Mouse (Mus musculus) hindbrain, embryonic 12.5 days (tissue): ENCODE measurements around the gene Acvr2b. TPM values are rescaled to one million over a fixed set of nuclear protein-coding genes. Genes with fewer than 3 reads are reported as not detected.

Experiments
- ATAC-seq: fragments of 200-750 bp; cut with Nextera tagmentation; 2 replicates; pipeline ENCODE4 v1.8.0; 2017; ENCODE audit warnings: moderate TSS enrichment; ENCODE audit not compliant: low FRiP score
- H3K27ac ChIP-seq: fragments of 300-500 bp; sonication (generic); 2 replicates; pipeline ENCODE4 v1.5.1; 2016; ENCODE audit warnings: mild to moderate bottlenecking
- H3K27me3 ChIP-seq: fragments of 300-500 bp; sonication (generic); 2 replicates; pipeline ENCODE4 v1.6.1; 2016; ENCODE audit warnings: mild to moderate bottlenecking
- H3K36me3 ChIP-seq: fragments of 300-500 bp; sonication (generic); 2 replicates; pipeline ENCODE4 v1.6.1; 2016; ENCODE audit warnings: mild to moderate bottlenecking
- H3K4me1 ChIP-seq: fragments of 300-500 bp; sonication (generic); 2 replicates; pipeline ENCODE4 v1.6.1; 2016
- H3K4me2 ChIP-seq: fragments of 300-500 bp; sonication (generic); replicated peaks from 2 replicates; pipeline ENCODE4 v1.6.1; 2016; ENCODE audit warnings: mild to moderate bottlenecking
- H3K4me3 ChIP-seq: fragments of 300-500 bp; sonication (generic); 2 replicates; pipeline ENCODE4 v1.5.1; 2016; ENCODE audit warnings: mild to moderate bottlenecking
- H3K9ac ChIP-seq: fragments of 300-500 bp; sonication (generic); 2 replicates; pipeline ENCODE4 v1.6.1; 2016; ENCODE audit warnings: mild to moderate bottlenecking, moderate library complexity
- H3K9me3 ChIP-seq: fragments of 300-500 bp; sonication (generic); replicated peaks from 2 replicates; pipeline ENCODE4 v1.6.1; 2016; ENCODE audit warnings: mild to moderate bottlenecking
- WGBS: fragments of 180-500 bp; shearing (Covaris S2); methylation state at CpG from one replicate; pipeline ENCODE4 v1.1.7; 2016; 5-methylcytosine and 5-hydroxymethylcytosine counted together
- polyA plus RNA-seq: library from polyadenylated mRNA; unstranded; fragments of >200 nt; fragmentation: Nextera tagmentation; extraction: Ambion mirVana; gene quantifications from 2 replicates; pipeline ENCODE4 v1.2.1, GENCODE M21; 2016

Acvr2b gene
- polyA plus RNA-seq, 1 experiment from 2014 or later, result 97.4 TPM

DNA sequence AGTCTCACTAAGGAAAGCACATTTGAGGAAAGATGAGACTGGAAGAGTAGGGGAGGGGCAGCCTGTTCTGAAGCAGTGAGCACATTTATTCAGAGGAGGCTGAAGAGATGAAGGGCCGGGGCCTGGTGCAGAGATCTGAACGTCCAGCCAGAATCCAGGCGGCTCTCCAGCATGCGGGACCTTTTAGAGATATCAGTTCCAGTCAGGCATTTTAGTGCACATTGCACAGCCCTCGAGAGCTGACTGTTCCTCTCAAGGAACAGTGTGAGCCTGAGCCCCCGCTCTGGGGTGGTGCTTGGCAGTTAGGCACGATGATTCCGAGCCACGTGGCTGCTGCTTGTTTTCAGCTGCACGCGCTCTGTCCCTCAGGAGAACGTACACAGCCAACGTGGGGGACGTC, 55.2 kb downstream of the Acvr2b start:
- ATAC-seq, result no peak
- Histone ChIP-seq H3K9ac (no peak overlapping the region), H3K9me3 (no peaks in the 10 kb centered on the region), H3K36me3 (peaks cover 41% of the 10 kb centered on the region), H3K4me1 (no peaks in the 10 kb centered on the region), H3K27ac (no peak overlapping the region), H3K4me3 (no peak overlapping the region), H3K27me3 (no peaks in the 10 kb centered on the region), H3K4me2 (no peak overlapping the region)
- 87% methylated on average over 14 of the region's 14 CpGs for WGBS

DNA sequence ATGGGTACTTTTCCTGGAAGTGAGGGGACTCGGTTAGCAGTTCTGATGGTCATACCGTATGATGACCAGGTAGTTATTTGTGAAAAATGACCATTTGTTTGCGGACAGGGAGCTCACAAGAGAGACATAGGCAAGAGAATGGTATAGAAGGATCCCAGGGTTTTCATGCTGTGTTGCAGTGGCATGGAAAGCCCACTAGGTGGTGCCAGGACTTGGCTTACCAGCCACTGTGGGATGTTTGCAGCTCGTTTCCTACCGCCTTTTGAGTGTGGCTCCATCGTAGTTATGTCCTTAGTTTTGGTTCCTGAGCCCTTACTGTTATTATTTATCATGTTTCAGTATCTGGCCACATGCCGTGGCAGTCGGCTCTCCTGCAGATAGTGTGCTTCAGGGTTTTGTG, 58.5 kb downstream of the Acvr2b start:
- Histone ChIP-seq H3K4me1 (no peaks in the 10 kb centered on the region), H3K9me3 (no peaks in the 10 kb centered on the region), H3K27ac (no peak overlapping the region), H3K4me3 (no peak overlapping the region), H3K4me2 (no peak overlapping the region), H3K36me3 (peaks cover 56% of the 10 kb centered on the region), H3K9ac (no peak overlapping the region), H3K27me3 (no peaks in the 10 kb centered on the region)
- 0 out of 2 replicates have a peak, but pooled peaks have one; percentile 38 for ATAC-seq
- 54% methylated on average over 8 of the region's 8 CpGs for WGBS

DNA sequence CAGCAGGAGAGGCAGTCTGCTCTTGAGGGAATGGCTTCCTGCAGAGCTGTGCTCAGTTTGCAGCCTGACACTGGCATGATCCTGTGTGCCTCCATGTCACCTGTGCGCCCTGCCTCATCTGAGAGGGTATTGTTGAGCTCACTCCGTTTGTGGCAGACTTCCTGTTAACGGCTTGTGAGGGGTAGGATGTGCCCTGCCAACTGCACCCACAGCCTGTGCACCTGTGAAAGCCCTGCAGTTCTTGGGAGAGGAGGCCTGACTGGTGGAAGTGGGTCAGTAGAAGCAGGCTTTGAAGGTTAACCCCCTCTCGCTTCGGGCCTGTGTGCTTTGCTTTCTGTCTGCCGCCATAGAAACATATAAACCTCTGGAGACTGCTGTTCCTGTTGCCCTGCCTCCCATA, 63.1 kb downstream of the Acvr2b start:
- H3K4me3 ChIP-seq, result no peak overlapping the region
- H3K27me3 ChIP-seq, result no peaks in the 10 kb centered on the region
- H3K27ac ChIP-seq, result no peak overlapping the region
- ATAC-seq, result no peak
- no peaks in the 10 kb centered on the region for H3K4me1 ChIP-seq
- H3K4me2 ChIP-seq, result no peak overlapping the region
- no peaks in the 10 kb centered on the region for H3K9me3 ChIP-seq
- 0 out of 2 replicates have a peak overlapping the region, but pooled peaks have one; percentile 8 for H3K9ac ChIP-seq
- 82% methylated on average over 6 of the region's 6 CpGs for WGBS
- peaks cover 64% of the 10 kb centered on the region for H3K36me3 ChIP-seq

DNA sequence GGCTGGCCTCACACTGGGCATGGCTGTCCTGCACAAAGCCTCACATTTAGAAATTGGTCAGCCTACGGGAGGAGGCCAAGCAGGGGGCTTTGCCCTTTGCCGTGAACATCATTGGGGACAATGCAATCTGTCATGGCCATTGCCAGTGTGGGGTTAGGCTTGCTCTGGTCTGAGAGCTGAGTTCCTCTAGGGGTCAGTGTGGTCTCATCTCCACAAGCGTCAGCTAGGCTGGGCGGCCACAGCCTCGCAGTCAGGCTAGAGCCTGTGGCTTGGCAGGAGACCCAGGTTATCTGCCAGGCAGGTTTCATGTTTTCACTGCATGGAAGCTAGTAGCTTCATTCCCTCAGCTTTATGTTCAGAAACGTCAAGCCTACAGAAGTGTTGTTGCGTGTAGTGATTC, 63.7 kb downstream of the Acvr2b start:
- H3K4me2 ChIP-seq, result no peak overlapping the region
- WGBS, result 59% methylated on average over 7 of the region's 7 CpGs
- H3K9me3 ChIP-seq, result no peaks in the 10 kb centered on the region
- no peaks in the 10 kb centered on the region for H3K27me3 ChIP-seq
- H3K27ac ChIP-seq, result no peak overlapping the region
- H3K9ac ChIP-seq, result no peak overlapping the region
- peaks cover 64% of the 10 kb centered on the region for H3K36me3 ChIP-seq
- H3K4me1 ChIP-seq, result no peaks in the 10 kb centered on the region
- no peak overlapping the region for H3K4me3 ChIP-seq
- peak; percentile 63; the same call in 1 of the 2 replicates for ATAC-seq

DNA sequence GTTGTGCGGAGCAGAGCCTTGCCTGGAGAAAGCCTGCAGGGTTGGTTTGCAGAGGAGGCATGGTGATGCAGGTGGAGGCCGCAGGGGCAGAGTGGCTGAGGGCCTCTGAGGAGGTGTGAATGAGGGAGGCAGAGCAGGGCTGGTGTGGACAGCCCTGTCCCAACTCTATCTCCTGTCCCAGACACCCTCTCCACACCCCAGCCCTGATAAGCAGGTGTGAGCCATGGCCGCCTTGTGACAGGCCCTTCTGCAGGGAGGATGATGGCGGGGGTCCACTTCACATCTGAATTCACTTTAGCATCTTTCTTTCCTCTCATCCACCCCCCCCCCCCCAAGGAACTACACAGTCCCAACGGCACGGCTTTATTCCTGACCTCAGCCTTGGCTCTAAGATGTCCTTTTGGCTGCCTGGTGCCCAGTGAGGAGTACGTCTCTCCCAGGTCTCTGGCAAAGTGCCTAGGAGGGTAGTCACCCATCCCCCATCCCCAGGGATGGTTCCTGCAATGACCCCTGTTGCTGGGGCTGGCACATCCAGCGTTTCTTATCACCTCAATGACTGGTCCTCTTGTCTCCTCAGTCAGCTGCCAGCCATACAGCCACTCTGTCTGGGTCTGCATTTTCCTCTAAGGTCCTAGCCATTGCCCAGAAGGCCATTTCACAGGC, 67.9 kb downstream of the Acvr2b start:
- H3K27ac ChIP-seq, result no peak overlapping the region
- peaks cover 37% of the 10 kb centered on the region for H3K36me3 ChIP-seq
- H3K4me1 ChIP-seq, result peaks cover 2% of the 10 kb centered on the region
- WGBS, result 78% methylated on average over 8 of the region's 8 CpGs
- H3K4me2 ChIP-seq, result no peak overlapping the region
- no peaks in the 10 kb centered on the region for H3K9me3 ChIP-seq
- no peak overlapping the region for H3K9ac ChIP-seq
- H3K27me3 ChIP-seq, result no peaks in the 10 kb centered on the region
- no peak overlapping the region for H3K4me3 ChIP-seq
- ATAC-seq, result no peak

DNA sequence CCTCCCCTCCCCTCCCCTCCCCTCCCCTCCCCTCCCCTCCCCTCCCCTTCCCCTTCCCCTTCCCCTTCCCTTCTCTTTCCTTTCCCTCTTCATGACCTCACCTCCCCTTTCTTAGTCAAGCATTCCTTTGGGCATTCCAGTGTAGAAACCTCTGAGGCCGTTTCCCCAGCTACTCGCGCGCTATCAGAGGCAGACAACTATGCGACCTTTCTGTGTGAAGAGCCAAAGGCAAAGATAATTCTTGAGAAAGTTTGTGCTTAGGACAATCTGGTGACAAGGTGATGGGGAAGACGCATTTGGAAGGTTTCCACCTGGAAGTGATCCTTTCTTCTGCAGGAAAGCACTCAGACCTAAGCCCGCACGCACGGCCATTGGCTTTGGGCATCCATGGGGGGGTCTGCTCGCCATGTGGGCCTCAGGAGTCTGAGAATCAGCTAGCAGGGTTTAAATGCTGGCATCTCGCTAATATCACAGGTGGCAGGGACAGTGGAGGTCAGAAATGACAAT, 70.5 kb downstream of the Acvr2b start:
- H3K9ac ChIP-seq, result no peak overlapping the region
- peaks cover 3% of the 10 kb centered on the region for H3K4me1 ChIP-seq
- no peaks in the 10 kb centered on the region for H3K9me3 ChIP-seq
- H3K27me3 ChIP-seq, result no peaks in the 10 kb centered on the region
- no peak overlapping the region for H3K27ac ChIP-seq
- no peak overlapping the region for H3K4me3 ChIP-seq
- no peak for ATAC-seq
- WGBS, result 75% methylated on average over 11 of the region's 11 CpGs
- H3K4me2 ChIP-seq, result no peak overlapping the region
- H3K36me3 ChIP-seq, result peaks cover 15% of the 10 kb centered on the region; the same call in 1 of the 2 replicates

DNA sequence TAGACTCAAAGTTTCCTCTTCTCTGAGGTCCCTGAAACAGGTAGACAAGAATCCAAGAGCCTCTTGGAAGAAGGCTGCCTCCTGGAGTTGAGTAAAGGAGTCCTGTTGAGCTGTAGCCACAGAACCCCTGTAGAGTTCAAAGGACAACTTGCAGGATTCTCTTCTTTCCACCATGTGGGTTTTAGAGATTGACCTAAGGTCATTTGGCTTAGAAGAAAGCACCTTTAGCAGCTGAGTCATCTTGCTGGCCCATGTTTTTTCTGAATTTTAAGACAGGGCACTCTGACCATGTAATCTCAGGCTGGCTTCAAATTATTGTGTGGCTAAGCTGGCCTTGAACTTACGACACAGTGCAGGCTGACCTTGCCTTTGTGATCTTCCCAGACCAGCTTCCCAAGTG, 71.1 kb downstream of the Acvr2b start:
- no peak overlapping the region for H3K9ac ChIP-seq
- H3K27me3 ChIP-seq, result no peaks in the 10 kb centered on the region
- no peak for ATAC-seq
- WGBS, result 86% methylated on average over 1 of the region's 1 CpGs
- H3K4me2 ChIP-seq, result no peak overlapping the region
- H3K36me3 ChIP-seq, result 0 out of 2 replicates have a peak, but pooled peaks cover 10% of the 10 kb centered on the region
- H3K27ac ChIP-seq, result no peak overlapping the region
- no peak overlapping the region for H3K4me3 ChIP-seq
- no peaks in the 10 kb centered on the region for H3K9me3 ChIP-seq
- peaks cover 5% of the 10 kb centered on the region for H3K4me1 ChIP-seq

DNA sequence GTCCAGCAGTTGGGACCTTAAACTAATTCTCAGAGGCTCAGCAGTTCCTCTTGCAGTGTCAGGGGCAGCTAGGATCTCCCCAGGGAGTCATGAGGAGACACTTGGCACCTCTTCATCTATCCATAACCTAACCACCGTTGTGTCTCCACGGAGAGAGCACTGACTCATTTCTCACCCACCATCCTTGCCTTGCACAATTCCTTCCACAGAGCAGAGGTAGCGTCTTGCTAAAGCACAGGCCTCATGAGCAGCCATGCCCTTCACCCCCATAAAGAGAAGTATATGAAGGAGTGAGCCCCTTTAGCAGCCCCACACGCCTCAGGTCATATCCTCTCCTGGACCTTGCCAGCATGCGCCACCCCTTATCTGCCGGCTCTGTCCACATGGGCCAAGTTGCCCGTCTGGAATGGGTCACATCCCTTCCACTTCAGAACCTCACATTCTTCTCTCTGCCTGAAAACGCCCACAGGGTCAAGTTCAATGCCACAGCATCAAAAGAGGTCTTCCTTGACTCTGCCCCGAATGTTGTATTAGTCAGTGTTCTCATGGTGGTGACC, 71.8 kb downstream of the Acvr2b start:
- Histone ChIP-seq H3K27me3 (no peaks in the 10 kb centered on the region), H3K9me3 (no peaks in the 10 kb centered on the region), H3K4me1 (peaks cover 5% of the 10 kb centered on the region), H3K27ac (no peak overlapping the region), H3K36me3 (0 out of 2 replicates have a peak, but pooled peaks cover 5% of the 10 kb centered on the region), H3K4me2 (no peak overlapping the region), H3K4me3 (no peak overlapping the region), H3K9ac (no peak overlapping the region)
- WGBS, result 77% methylated on average over 9 of the region's 9 CpGs
- no peak for ATAC-seq

DNA sequence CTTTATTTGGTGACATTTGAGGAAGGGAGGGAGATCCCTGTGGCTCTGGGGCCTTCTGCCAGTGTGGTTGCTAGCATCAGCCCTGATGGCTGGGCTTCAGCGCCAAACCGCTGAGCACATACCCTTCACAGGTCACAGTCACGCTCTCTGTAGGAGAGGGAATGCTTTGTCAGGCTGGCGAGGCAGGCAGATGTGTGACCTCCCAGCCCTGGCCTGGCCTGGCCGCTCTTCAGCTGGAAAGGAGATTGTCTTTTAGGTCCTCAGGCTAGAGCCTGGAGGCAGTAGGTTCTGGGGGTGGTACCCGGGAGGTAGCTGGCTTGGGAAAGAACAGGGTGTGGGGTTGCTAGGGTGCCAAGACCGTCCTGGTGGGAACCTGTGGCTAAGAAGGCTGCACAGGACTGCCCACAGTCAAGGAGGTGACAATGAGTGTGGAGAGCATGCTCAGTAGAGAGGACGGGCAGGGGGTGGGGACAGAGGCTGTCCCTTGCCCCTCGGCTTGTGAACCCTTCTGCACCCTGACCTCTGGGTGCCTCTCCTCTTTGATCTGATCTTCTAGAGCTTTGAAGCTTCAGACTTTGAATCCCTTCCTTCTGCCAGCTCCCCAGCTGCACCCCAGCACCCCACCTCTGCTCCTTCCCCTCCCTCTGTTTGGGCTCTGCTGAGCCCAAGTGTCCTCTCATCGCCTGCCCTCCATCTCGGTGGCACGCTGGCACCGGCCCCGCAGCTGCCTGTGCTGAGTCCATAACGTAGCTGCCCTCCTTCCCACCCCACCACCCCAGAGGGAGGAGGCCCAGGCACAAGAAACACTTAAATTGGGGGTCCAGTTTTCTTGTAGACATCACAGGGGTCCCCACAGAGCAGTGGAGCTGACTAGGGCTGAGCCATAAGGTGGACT, 73.0 kb downstream of the Acvr2b start:
- WGBS, result 56% methylated on average over 15 of the region's 15 CpGs
- H3K4me3 ChIP-seq, result no peak overlapping the region
- 0 out of 2 replicates have a peak, but pooled peaks cover 5% of the 10 kb centered on the region for H3K36me3 ChIP-seq
- H3K4me2 ChIP-seq, result no peak overlapping the region
- no peaks in the 10 kb centered on the region for H3K27me3 ChIP-seq
- no peak overlapping the region for H3K9ac ChIP-seq
- ATAC-seq, result no peak
- peaks cover 15% of the 10 kb centered on the region for H3K4me1 ChIP-seq
- H3K27ac ChIP-seq, result no peak overlapping the region
- H3K9me3 ChIP-seq, result no peaks in the 10 kb centered on the region

DNA sequence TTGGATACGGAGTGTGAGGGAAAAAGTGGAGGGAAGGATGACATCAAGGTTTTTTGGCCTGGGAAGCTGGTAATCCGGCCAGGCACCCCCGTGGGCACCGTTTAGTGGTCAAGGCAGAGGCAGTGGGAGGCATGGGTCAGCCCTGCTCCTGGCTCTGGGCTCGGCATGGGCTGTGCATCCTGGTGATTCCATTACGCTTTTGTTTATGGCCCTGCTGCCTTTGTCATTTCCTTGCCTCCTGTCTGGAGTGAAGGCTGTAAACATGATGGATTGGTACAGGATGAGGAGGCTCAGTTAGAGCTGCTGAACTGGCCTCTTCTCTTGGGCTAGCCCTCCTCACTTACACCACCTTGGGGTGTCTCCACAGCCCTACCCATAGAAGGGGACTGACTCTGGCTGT, 75.8 kb downstream of the Acvr2b start:
- H3K27me3 ChIP-seq, result no peaks in the 10 kb centered on the region; the same call in 1 of the 2 replicates
- H3K4me1 ChIP-seq, result peaks cover 15% of the 10 kb centered on the region
- H3K4me2 ChIP-seq, result no peak overlapping the region
- no peak overlapping the region for H3K27ac ChIP-seq
- no peak for ATAC-seq
- 40% methylated on average over 6 of the region's 6 CpGs for WGBS
- no peak overlapping the region for H3K9ac ChIP-seq
- H3K36me3 ChIP-seq, result no peaks in the 10 kb centered on the region
- no peaks in the 10 kb centered on the region for H3K9me3 ChIP-seq
- H3K4me3 ChIP-seq, result no peak overlapping the region

DNA sequence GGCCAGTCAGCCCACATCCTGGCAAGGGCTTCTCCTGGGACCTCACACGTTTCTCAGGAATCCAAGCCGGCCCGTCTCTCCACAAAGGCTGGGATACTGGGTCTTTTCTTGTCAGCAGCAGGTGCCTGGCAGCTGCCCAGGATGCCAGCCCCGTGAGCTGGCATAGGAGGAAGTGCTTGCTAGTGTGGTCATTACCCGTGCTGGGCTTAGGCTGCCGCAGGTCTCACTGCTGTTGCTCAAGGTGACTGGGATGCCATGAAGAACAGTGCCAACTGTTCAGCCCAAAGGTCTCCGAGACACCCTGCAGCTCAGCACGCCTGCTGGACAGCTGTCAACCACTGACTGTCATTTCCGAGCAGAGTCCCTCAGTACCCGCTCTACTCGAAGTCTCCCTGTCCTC, 76.4 kb downstream of the Acvr2b start:
- Histone ChIP-seq H3K4me3 (no peak overlapping the region), H3K36me3 (no peaks in the 10 kb centered on the region), H3K9ac (no peak overlapping the region), H3K4me2 (no peak overlapping the region), H3K27ac (no peak overlapping the region), H3K9me3 (no peaks in the 10 kb centered on the region), H3K4me1 (peaks cover 15% of the 10 kb centered on the region), H3K27me3 (no peaks in the 10 kb centered on the region; the same call in 1 of the 2 replicates)
- WGBS, result 82% methylated on average over 11 of the region's 11 CpGs
- ATAC-seq, result no peak

DNA sequence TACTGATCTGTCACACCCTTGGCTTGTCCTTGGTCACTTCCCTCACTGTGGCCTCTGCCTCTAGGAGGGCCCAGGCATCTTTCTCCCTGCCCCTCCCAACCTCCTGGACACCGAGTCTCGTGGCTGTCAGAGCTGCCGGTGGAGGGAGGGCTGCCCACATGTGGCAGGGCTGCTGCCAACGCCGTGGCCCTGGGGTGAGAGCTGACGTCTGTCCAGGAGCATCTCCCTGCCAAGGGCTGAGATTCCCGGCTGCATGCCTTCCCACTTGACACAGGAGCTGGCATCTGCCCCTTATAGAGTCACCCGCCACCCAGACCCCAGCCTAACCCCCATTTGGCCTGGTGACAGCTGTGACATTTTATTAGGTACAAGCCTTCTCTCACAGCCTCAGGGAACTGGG, 77.4 kb downstream of the Acvr2b start:
- ATAC-seq, result no peak
- H3K4me3 ChIP-seq, result no peak overlapping the region
- H3K4me2 ChIP-seq, result no peak overlapping the region
- H3K9ac ChIP-seq, result no peak overlapping the region
- H3K27ac ChIP-seq, result no peak overlapping the region
- H3K9me3 ChIP-seq, result no peaks in the 10 kb centered on the region
- H3K36me3 ChIP-seq, result no peaks in the 10 kb centered on the region
- 63% methylated on average over 8 of the region's 8 CpGs for WGBS
- H3K27me3 ChIP-seq, result no peaks in the 10 kb centered on the region; the same call in 1 of the 2 replicates
- H3K4me1 ChIP-seq, result peaks cover 23% of the 10 kb centered on the region
